Mouse (Mus musculus) urinary bladder, postnatal 36 days (tissue): ENCODE measurements around the gene Men1.
A peak's percentile ranks its signal among the peaks of the same experiment; 100 is the strongest.
"Not testable (repeated sequence)": the region's sequence is repeated elsewhere in the genome, so short reads cannot be mapped to it uniquely, and the experiment has no call there.

Source experiments
- DNase-seq, 2 experiments: peaks; one replicate each; pipeline ENCODE4 v3.0.0; 2022; ENCODE audit warnings: low spot score in 2 of 2, mixed read lengths in 1 of 2

Men1 gene

DNA sequence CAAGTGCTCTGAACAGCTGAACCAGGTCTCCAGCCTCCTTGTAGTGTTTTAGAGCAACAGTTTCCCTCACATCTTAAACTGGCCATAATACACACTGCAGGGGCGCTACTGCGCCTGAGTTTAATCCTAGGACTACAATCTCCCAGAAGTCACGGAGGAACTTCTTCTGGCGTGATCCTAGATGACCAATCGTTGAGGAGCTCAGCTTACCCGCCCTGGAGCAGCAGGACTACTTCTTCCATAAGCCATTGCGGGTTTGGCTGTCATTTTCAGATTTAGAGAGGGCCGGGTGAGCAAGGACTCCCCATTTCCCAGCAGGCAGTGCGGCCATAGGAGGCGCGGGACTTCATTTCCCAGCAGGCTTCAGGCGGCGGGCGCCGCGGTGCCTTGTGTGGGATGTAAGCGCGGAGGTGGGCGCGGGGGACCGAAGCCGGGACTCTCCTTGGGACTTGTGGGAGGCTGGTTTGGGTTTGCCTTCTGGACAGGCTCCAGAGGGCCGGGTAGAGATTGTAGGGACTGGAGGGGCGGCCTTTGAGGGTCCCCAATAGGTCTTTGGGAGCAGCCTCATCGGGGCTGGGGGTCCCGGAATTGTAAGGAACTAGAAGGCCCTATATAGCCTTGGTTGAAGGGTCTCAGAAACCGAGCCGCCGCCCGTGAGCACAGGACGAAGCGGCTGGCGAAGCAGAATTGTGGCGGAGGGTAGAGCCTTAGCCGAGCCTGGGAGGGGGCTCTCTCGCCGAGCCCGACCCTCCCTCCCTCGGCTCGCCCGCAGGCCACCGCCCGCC lies at the start of gene Men1:
Gene Men1, plus strand, starts transcription at position 307 of the 785 bp plus-strand sequence.
- DNase-seq, result peak; percentile 85 to 93

DNA sequence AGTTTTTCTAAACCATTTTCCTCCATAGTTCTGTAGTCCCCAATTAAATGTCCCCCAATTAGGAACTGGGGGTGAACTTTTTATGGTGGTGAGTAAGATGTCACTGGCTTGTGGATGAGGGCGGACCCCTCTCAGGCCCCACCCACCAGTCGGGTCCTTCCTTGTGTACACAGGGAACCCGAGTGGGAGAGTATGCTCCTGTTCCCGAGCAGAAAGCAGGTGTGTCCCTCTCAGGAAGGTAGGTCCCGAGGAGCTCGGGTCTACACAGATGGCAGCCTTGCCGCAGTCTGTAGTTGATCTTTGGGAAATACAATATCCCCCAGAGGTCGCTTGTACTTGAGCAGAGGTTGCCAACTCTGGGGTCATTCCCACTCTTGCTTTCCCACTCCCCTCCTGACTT lies 49.6 kb upstream of the Men1 start:
- no peak for DNase-seq

DNA sequence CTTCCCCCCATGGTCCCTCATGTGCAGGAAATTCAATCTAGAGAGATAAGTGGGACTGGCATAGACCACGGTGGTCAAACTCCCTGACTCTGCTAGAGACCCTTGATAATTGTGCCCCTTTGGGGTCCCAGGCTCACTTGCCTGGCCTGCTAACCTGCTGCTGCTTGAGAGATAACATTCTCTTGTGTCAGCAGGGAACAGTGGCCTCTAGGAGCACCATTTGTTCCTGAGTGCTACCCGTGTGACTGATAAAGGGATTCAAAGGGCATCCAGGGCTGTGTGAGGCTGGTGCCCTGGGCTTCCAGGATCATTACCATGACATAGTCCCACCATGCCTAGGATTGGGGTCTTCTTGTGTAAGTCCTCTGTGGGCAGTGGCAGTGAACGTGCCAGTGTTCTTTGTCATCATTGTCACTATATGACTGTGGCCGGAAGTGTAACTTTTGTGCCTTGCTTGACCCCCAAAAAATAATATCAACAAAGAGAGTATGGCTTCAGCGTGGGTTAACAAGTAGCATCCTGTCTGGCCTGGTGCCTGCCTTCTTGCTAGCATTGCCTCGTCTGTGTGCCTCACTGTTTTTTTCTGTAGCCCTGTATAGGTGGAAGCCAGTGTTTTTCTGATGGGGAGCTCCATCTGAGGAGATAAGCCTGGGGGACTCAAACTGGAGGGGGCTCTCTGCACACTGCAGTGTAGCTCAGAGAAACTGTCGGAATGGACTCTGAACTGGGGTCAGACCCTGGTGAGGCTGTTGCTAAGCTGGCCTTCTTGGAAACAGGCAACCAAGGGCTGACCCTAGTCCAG lies 48.9 kb upstream of the Men1 start:
- DNase-seq, result no peak

DNA sequence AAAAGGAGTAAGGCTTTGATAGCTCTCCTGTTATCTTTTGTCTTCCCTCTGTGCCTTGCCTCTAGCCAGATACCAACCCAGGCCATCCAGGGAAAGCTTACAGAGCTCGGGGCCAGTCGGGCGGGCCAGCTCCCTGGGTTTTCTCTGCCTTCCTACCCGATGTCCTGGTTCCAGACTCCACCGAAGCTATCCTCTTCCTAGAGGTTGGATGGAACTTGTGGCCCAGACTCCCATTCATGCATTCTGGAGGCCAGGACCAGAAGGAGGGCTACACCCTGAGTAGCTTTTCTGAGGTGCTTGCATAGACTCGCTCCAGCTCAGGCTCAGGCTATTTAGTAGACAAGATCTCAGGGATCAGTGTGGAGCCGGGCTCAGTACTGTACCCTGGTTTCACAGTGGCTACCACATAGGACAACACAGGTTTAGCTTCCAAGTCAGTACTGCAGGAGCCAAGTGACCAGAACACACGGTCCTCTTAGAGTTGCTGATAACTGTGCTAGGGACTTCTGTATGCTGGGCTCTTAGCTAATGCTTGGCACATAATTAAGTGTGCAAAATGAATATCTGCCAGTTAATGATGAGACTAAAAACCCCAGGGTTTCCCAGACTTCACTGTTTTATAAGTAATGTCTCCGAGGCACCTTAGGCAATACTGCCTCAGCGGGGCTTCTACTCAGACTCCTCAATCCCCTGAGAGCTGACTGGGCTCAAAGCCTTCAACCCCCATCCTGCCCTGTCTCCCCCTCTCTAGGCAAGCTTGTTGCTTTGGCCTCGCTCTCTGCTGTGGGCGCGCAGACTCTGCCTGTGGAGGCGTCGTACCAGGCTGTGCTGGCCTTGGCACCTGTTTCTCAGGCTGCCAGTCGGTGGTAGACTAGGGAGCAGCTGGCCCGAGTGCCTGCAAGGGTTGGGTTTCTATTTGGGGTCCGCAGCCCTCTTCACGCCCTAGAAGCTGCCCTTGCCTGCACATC lies 48.1 kb upstream of the Men1 start:
- no peak for DNase-seq

DNA sequence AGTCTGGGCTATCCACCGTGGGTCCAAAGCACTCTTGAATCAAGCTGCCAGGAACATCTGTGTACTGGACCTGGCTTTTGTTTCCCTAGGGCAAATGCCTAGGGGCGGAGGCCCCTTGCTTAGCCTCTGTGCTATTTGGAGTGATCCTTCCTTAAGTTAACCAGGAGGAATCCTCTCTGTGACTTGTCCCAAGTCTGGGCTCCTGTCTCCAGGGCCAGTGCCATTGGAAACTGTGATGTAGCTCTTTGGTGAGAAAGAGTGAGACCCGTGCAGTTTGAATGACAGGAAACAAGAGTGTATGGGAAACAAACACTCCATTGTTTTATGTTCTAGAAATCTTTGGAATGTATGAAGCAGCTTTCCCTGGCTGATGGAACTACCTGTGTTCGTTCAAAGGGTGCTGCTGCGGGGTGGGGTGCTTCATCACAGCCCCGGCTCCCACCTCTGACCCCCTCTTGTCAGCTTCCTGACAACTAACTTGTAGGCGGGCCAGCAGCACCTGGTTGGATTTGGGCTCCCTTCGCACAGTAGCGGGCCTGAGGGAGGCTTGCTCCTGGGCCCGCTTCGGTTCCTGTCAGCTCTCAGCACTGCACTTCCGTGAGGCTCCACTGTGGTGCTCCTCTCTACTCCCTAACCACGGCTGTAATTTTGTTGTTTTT lies 46.4 kb upstream of the Men1 start:
- peak in 1 of 2 experiments; percentile 13 for DNase-seq

DNA sequence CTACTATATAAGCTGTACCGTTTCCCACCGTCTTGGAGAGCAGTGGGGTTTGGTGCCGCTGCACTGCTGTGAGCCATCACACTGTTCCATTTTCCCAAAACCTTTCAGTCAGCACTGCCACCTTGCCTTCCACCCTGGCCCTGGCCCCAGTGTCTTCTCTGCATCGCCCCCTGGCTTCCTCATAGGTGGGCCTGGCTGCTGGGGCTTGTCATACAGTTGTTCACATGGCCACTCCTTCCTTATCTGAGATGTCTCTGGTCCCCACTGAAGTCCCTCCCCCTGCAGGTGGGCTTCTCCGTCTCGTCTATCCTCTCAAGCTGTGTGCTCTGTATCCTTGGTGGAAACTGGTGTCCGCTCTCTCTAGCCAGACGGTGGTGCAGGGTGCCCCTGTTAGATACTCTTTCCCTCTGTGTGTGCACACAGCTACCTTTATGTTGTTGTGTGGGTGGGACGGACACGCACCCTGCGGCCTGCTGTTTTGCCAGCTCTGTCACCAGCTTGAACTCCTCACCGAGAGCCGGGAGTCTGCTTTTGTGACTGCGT lies 45.0 kb upstream of the Men1 start:
- DNase-seq, result no peak

DNA sequence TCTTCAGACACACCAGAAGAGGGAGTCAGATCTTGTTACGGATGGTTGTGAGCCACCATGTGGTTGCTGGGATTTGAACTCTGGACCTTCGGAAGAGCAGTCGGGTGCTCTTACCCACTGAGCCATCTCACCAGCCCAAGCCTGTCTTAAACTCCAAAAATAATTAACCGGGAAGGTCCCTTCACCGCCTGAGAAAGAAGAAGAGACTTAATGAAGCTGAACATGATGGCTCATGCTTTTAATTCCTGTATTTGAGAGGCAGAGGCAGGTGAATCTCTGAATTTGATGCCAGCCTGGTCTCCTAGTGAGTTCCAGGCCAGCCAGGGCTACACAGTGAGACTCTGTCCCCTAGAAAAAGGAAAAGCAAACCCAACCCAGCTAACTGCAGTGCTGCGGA lies 44.1 kb upstream of the Men1 start:
- not testable (repeated sequence) for DNase-seq

DNA sequence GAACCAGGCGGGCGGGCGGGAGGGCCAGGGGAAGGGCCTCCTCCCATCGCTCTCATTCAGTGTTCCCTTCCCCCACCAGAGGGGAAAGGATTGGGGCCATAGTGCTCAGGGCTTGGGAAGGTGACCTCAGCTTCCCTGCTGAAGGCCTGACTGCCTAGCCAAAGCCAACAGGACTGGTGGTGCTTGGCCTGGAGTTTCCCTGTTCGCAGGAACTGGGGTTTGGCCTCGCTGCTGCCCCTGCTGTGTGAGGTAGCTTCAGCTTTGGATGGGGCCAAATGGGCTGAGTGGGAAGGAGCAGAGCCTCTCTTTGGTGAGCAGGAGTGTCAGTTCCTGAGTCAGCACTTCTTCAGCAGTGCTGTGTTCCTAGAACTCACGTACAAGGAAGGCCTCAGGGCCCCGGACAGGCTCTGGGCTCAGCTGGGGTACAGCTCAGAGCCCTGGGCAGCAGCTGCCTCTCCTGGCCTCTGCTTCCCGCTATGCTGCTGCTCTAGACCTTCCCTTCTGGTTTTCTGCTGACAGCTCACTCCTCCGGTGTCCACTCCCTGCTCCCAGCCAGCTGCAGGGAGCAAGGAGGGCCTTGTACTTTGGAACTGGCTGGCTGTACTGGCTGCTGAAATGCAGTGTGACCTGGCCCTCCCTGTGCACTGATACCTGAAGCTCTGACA lies 43.5 kb upstream of the Men1 start:
- DNase-seq, result no peak

DNA sequence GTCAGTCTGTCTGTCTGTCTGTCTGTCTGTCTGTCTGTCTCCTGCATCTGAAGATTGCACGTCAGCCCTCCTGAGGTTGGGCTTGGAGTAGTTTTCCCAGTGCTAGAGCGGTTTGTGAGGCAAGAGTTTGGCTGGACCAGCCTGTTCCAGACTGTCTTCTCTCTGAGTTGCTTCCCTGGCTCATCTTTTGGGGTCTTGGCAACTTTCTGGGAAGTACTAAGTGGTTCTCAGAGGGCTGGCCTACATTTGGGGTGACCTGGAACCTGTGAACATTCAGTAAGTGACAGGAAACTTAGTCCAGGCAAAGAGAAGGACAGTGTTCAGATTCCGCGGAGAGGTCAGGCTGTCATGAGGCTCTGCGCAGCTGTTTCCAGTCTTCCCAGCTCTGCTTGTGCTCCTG lies 42.5 kb upstream of the Men1 start:
- DNase-seq, result no peak

DNA sequence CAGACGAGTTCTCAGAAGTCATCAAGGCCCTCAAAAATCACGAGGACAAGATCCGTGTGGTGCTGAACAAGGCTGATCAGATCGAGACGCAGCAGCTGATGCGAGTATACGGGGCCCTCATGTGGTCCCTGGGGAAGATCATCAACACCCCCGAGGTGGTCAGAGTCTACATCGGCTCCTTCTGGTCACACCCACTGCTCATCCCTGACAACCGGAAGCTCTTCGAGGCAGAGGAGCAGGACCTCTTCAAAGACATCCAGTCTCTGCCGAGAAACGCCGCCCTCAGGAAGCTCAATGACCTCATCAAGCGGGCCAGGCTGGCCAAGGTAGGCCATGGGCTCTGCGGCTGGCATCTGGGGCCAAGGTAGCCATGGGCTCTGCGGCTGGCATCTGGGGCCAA lies 40.5 kb upstream of the Men1 start:
- DNase-seq, result no peak

DNA sequence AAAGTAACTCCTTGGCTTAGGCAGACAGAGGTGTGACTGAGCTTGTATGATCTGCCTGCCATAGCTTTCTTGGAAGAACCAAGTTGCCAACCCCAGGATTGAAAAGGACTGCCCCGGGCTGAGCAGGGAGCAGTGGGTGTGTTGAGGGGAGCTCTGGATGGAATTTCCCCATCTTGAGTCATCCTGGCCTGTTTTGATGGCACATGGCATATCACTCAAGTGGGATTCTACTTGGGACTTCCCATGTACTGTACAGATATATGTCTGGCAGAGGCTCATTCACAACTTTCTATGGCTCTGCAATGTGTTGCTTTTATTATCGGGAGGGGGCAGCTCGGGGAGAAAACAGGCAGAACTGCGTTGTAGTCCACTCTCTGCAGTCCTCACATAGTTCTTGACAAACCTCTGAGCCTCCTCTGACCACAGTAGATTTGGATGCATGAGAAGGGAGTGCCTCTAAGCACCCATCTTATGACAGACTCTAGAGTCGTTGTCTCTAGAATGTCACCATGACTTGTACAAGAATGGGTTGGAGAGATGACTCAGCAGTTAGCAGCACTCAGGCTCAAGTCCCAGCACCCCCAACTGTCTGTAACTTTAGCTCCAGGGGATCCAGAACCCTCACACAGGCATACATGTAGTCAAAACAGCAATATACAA lies 38.1 kb upstream of the Men1 start:
- DNase-seq, result no peak

DNA sequence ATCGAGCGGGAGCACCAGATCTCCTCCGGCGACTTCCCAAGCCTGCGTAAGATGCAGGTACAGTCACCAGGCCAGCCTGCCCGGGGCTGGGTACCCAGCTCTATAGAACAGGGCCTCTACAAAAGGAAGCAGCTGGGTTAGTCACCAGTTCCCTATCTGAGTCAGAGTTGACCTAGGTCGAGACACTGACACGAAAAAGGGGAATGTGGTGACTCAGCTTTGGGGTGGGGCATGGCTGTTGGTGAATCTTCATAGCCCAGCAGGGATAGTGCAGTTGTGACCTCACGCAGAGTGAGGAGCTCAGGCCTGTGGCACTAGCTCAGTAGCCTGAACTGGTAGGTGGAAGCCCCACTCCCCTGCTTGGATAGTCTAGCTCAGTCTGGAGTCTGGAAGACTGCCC lies 37.1 kb upstream of the Men1 start:
- peak; percentile 78 to 79 for DNase-seq

DNA sequence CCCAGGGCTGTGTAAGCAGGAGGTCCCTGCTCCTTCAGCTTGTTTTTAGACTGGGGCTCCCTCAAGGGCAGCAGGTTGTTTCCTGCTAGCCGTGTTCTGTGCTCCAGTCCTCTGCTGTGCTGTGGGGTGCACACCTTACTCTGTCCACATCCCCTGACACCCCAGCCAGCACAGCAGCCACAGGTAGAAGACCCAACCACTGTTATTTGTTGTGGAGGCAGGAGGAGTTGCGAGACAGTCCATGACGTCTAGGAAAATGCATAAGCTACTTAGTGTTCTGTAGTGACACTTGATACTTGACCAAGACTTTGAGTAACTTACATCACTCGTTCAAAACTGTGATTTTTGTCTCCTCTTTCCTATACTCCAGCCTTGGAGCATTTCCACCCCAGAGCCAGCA lies 35.8 kb upstream of the Men1 start:
- no peak for DNase-seq

DNA sequence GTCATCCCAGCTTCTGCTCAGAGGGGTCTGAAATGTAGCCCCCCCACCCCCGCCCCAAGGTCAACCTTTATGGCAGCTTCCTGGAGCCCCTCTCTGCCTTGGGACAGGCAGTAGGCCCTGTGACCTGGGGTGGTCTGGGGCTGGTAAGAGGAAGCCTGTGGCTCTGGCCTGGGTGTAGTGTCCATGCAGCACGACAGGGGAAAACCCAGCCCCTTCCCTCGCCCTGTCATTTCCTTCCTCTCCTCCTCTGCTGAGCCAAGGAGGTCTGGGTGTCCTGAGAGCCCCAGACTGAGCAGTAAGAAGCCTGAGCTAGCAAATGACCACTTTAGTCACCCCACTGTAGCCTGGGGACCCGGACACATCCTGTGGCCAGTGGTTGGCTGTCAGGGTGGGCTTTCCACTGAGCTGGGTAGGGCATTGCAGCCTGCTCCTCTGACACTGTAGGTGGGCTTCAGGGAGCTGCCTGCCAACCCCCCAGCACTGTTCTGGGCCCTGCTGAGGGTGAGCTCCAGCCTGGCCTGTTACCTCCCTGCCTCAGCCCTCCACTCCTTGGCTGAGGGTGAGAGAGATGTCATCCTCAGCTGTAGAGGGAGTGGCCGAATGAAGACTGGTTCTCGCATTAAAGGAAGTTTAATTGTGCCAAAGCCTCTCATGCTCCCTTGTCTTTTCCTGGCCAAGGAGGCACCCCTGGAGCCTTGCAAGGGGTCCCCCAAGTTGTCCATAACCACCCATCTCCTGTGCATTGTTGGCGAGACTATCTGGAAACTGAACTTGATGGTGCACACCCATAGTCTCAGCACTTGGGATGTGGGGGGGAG lies 35.1 kb upstream of the Men1 start:
- no peak for DNase-seq

DNA sequence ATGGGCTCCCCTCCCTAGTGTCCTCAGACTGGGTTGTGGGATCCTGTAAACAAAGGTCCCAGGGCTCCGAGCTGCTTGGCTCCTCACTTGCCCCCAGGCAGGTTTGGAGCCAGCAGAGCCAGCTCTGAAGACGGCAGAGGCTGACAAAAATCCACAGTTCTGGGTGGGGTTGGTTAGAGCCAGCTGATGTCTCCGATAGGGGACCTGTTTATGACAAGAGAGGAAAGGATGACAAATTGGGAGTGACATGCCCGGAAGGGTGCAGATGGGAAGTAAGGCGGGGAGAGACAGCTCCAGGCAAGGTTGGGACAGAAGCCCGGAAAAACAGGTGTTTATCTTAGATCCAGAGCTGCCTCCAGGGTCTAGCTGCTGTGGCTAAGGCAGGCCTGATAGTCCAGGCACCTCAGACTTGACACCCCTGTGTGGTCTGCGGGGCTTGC lies 34.4 kb upstream of the Men1 start:
- DNase-seq, result no peak

DNA sequence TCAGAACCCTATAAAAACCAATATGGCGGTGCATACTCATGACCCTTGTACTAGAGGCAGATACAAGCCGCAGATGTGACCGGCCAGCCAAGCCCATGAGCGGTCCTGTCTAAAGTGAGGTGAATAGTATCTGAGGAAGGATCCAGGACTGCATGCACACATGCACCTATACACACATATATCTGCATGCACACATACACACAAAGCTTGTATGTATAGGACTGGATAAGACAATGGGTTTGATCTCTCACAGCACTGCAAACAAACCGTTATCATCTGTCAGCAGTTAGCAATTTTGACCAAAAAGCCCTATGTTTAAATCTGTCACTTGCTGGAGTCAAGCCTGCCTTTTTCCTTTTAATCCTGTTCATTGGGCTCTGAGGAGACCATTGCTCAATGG lies 32.7 kb upstream of the Men1 start:
- no peak for DNase-seq

DNA sequence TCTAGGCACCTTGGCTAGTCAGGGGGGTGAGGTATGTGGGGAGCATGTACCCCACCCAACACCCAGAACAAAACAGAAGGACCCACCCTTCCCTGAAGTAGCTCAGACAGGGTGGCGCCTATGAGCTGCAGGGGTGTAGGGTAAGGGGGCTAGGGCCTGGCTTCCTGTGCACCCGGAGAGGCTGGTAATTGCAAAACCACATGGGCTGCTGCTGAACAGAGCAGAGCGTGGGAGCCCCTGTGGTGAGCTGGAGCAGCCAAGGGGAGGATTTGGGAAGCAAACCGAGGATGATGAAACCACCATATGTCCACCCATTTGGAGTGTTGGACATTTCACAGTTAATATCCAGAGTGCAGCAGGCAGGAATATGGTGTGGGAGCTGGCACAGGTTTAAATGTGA lies 32.3 kb upstream of the Men1 start:
- DNase-seq, result peak in 1 of 2 experiments; percentile 66

DNA sequence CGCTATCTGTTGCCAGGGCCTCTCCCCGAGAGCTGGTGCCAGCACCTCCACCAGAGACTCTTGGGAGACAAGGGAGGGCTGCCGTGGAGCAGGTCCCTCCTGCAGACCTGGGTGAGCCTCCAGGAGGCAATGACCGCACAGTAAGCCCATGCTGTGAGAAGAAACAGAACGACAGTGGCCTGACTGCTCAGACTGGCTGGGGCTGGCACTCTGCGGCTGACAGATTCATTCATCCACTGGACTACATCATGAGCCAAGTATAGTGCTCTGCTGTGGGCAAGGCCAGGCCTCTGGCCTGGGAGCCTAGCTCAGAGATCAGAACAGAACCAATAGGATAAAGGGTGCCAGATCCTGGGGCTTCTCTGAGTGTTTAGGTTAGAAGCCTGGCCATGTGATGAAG lies 30.9 kb upstream of the Men1 start:
- DNase-seq, result no peak
